Mouse (Mus musculus): ENCODE results near the gene Tlcd2. TPM values are rescaled to one million over a fixed set of nuclear protein-coding genes. Genes with fewer than 3 reads are reported as not detected.

The Tlcd2 gene
- total and polyA plus RNA-seq, 3 experiments = 0.40 to 0.81 TPM; not detected in 1

DNA sequence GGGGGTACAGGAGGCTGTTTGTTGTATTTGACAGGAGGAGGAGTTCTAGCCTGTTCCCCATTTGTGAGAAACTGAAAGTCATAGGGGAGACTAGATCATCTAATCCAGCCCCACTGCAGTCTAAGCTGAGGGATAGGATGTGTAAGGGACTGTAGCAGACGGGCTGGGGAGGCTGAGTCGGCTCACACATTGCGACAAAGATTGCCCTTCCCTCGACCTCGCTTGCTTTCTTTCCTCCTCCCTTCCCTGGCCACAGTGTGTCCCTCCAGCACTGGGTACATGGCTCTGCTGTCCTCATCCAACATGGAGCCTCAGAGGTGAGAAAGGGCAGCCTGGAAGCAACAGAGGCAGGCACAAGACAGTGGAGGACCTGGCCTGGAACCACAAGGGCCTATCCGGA lies 3.5 kb downstream of the Tlcd2 start:
- dilution Hi-C loops (cut with MboI; ENCODE audit: extremely low pct_ligation_motif_present, extremely low pct_unique_long_range_greater_than_20kb, low sequenced_read_pairs) (no loop called here), in situ Hi-C loops (cut with MboI; ENCODE audit: low pct_ligation_motif_present, low pct_unique_long_range_greater_than_20kb, low sequenced_read_pairs) (no loop called here)
- no peak for DNase-seq (ENCODE audit: extremely low read depth)
- no peak overlapping the region for H3K4me2 ChIP-seq (ENCODE audit: insufficient read depth, low read depth, poor library complexity, severe bottlenecking)
- TF ChIP-seq E2F4 (IDR thresholded peaks at IDR 0.05; ENCODE audit: insufficient replicate concordance, low read depth, low read length) = no peak
- no peak for TF ChIP-seq POLR2AphosphoS2 (IDR thresholded peaks at IDR 0.05; ENCODE audit: low read depth, low read length)
- no peak for TF ChIP-seq KAT2A (IDR thresholded peaks at IDR 0.05; ENCODE audit: insufficient replicate concordance, low read length)
- no peak for TF ChIP-seq MAFK (IDR thresholded peaks at IDR 0.05; ENCODE audit: insufficient replicate concordance, low read length)
- no peak for TF ChIP-seq MYC (IDR thresholded peaks at IDR 0.05; ENCODE audit: low read depth, low read length)
- no peak for TF ChIP-seq MEF2A (IDR thresholded peaks at IDR 0.05; ENCODE audit: borderline replicate concordance, low read depth, low read length)
- no peak for TF ChIP-seq SIN3A (IDR thresholded peaks at IDR 0.05; ENCODE audit: low read length)
- TF ChIP-seq CHD1 (IDR thresholded peaks at IDR 0.05; ENCODE audit: low read depth, low read length) = no peak
- TF ChIP-seq RCOR1 (conservative IDR thresholded peaks at IDR 0.05; ENCODE audit: low read depth, low read length) = no peak
- no peak for TF ChIP-seq TBP (conservative IDR thresholded peaks at IDR 0.05; ENCODE audit: low read depth, low read length)
- TF ChIP-seq ELF1 (IDR thresholded peaks at IDR 0.05; ENCODE audit: low read depth, low read length) = no peak
- no peak for TF ChIP-seq MAX (IDR thresholded peaks at IDR 0.05; ENCODE audit: low read length)
- TF ChIP-seq POLR2A (IDR thresholded peaks at IDR 0.05; ENCODE audit: low read depth, low read length) = no peak
- no peak for TF ChIP-seq ZKSCAN1 (IDR thresholded peaks at IDR 0.05; ENCODE audit: borderline replicate concordance, low read depth, low read length)
- TF ChIP-seq IRF4 (IDR thresholded peaks at IDR 0.05; ENCODE audit: low read depth, low read length) = no peak
- TF ChIP-seq CHD2 (IDR thresholded peaks at IDR 0.05; ENCODE audit: low read length) = no peak
- no peak for TF ChIP-seq JUND (conservative IDR thresholded peaks at IDR 0.05; ENCODE audit: low read depth, low read length)
- no peak for TF ChIP-seq NRF1 (IDR thresholded peaks at IDR 0.05; ENCODE audit: low read depth, low read length)
- no peak for TF ChIP-seq ETS1 (conservative IDR thresholded peaks at IDR 0.05; ENCODE audit: low read depth, low read length)
- no peak for TF ChIP-seq RAD21 (IDR thresholded peaks at IDR 0.05; ENCODE audit: low read depth, low read length)
- H3K79me2 ChIP-seq (replicated peaks; ENCODE audit: control insufficient read depth, extremely low read depth, insufficient read depth, poor library complexity, severe bottlenecking) = peaks cover 10% of the 10 kb centered on the region; the same call in 1 of the 2 replicates
- peaks cover 12% of the 10 kb centered on the region for H3K9me3 ChIP-seq (replicated peaks; ENCODE audit: low read length)
- peaks cover 12 to 54% of the 10 kb centered on the region in 2 experiments for H3K4me1 ChIP-seq (ENCODE audit: control insufficient read depth in 1 of 2, insufficient read depth in 2 of 2)
- no peak overlapping the region for H3K4me3 ChIP-seq (replicated peaks in 1 of 3; ENCODE audit: low read depth in 2 of 3, low read length in 2 of 3, poor library complexity in 1 of 3)
- H3K36me3 ChIP-seq (replicated peaks in 1 of 2; ENCODE audit: control insufficient read depth in 1 of 2, insufficient read depth in 1 of 2, low read length in 1 of 2) = peaks cover 20 to 30% of the 10 kb centered on the region in 2 experiments
- no peak overlapping the region for H3K27ac ChIP-seq (ENCODE audit: insufficient read depth, low read depth)
- no peak overlapping the region for H3K9ac ChIP-seq (ENCODE audit: insufficient read depth, low read depth)
- no peaks in the 10 kb centered on the region for H3K27me3 ChIP-seq (replicated peaks)

DNA sequence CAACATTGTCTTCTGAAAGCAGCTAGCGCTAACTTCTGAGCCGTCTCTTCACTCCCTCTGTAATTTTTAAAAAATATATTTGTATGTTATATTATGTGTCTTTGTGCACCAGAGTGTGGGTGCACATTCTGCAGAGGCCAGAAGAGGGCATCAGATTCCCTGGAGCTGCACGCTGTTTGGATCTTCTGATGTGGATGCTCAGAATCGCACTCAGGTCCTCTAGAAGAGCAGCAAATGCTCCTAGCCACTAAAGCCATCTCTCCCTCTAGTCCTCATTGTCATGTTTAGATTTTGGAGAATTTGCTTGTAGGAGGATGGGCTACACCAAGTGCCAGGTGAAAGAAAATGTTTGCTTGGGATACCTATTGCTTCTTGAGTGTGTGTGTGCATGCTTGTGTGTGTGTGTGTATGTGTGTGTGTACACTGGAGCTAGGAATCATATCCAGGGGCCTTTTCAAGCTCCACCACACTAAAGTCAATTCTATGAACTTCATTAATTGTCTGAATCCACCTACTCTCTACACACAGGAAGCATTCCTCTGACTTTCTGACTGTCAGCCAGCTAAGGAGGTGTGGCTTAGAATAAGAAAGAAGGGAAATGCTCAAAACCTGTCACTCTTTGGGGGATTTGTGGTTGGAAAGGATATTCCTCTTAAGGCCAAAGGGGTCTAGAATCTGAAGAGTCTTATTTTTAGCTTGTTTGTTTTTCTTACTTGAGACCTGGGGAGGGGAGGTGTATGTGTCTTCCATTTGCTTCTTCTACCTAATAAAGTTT lies 5.4 kb downstream of the Tlcd2 start:
- peaks cover 12 to 51% of the 10 kb centered on the region in 2 experiments for H3K4me1 ChIP-seq (ENCODE audit: control insufficient read depth in 1 of 2, insufficient read depth in 2 of 2)
- no peak for DNase-seq (ENCODE audit: extremely low read depth)

More for the DNA sequence above, 5.4 kb downstream of the Tlcd2 start:
- TF ChIP-seq CTCF (conservative IDR thresholded peaks at IDR 0.05 in 1 of 2, IDR thresholded peaks at IDR 0.05 in 1 of 2; ENCODE audit: low read depth in 2 of 2, low read length in 2 of 2) (0 out of 4 replicates have a peak, but pooled peaks of 1 of the 2 experiments have one; percentile 29), SMC3 (IDR thresholded peaks at IDR 0.05; ENCODE audit: low read depth, low read length) (peak; percentile 2; the same call in 1 of the 2 replicates), RCOR1 (conservative IDR thresholded peaks at IDR 0.05; ENCODE audit: low read depth, low read length) (no peak)
- Histone ChIP-seq H3K27ac (ENCODE audit: insufficient read depth, low read depth) (no peak overlapping the region), H3K36me3 (replicated peaks in 1 of 2; ENCODE audit: control insufficient read depth in 1 of 2, insufficient read depth in 1 of 2, low read length in 1 of 2) (peaks cover 20 to 30% of the 10 kb centered on the region in 2 experiments), H3K4me2 (ENCODE audit: insufficient read depth, low read depth, poor library complexity, severe bottlenecking) (no peak overlapping the region), H3K4me3 (replicated peaks in 1 of 3; ENCODE audit: low read depth in 2 of 3, low read length in 2 of 3, poor library complexity in 1 of 3) (no peak overlapping the region), H3K9ac (ENCODE audit: insufficient read depth, low read depth) (no peak overlapping the region), H3K9me3 (replicated peaks; ENCODE audit: low read length) (peaks cover 12% of the 10 kb centered on the region), H3K27me3 (replicated peaks) (no peaks in the 10 kb centered on the region), H3K79me2 (replicated peaks; ENCODE audit: control insufficient read depth, extremely low read depth, insufficient read depth, poor library complexity, severe bottlenecking) (peaks cover 6% of the 10 kb centered on the region; the same call in 1 of the 2 replicates)
- in situ Hi-C loops (cut with MboI; ENCODE audit: low pct_ligation_motif_present, low pct_unique_long_range_greater_than_20kb, low sequenced_read_pairs) (no loop called here), dilution Hi-C loops (cut with MboI; ENCODE audit: extremely low pct_ligation_motif_present, extremely low pct_unique_long_range_greater_than_20kb, low sequenced_read_pairs) (no loop called here)
